Comparison of ENCODE assay signal across 8 mouse cellular contexts in the genomic region with DNA sequence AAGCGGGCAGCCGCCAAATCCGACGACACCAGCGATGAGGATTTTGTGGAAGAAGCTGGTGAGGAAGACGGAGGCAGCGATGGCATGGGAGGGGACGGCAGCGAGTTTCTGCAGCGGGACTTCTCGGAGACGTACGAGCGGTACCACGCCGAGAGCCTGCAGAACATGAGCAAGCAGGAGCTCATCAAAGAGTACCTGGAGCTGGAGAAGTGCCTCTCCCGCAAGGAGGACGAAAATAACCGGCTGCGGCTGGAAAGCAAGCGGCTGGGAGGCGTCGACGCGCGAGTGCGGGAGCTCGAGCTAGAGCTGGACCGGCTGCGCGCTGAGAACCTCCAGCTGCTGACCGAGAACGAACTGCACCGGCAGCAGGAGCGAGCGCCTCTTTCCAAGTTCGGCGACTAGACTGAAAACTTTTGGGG. TPM values are rescaled to one million over a fixed set of nuclear protein-coding genes. Genes with fewer than 3 reads are reported as not detected.
DNase-seq lines count a peak whose midpoint lies in the region; ATAC-seq lines count a peak whose summit lies in the region.

No protein-coding gene starts in this region.

- peaks cover 15% of the 10 kb centered on the region for H3K27me3 ChIP-seq in hindbrain, embryonic 10.5 days (ENCODE audit: insufficient read depth, poor library complexity, severe bottlenecking)
- H3K27me3 ChIP-seq in liver, embryonic 13.5 days = peaks cover 6% of the 10 kb centered on the region
- peaks cover 11% of the 10 kb centered on the region; the same call in 1 of the 2 replicates for H3K27me3 ChIP-seq in neural tube, embryonic 15.5 days (replicated peaks)

- H3K4me1 ChIP-seq in brown adipose tissue, adult 24 weeks (ENCODE audit: control insufficient read depth, insufficient read depth, insufficient read length, low read length) = peaks cover 11% of the 10 kb centered on the region; the same call in 1 of the 2 replicates
- peaks cover 43% of the 10 kb centered on the region for H3K4me1 ChIP-seq in hindbrain, embryonic 10.5 days (replicated peaks)
- peaks cover 52% of the 10 kb centered on the region for H3K4me1 ChIP-seq in liver, embryonic 13.5 days (replicated peaks)
- H3K4me1 ChIP-seq in neural tube, embryonic 15.5 days = peaks cover 31% of the 10 kb centered on the region

- under 1% methylated on average over 38 of the region's 38 CpGs for WGBS in hindbrain, embryonic 10.5 days
- WGBS in liver, embryonic 13.5 days (ENCODE audit: insufficient replicate concordance) = under 1% methylated on average over 38 of the region's 38 CpGs
- WGBS in neural tube, embryonic 15.5 days = under 1% methylated on average over 38 of the region's 38 CpGs

- H3K4me3 ChIP-seq in brown adipose tissue, adult 24 weeks (ENCODE audit: insufficient read depth, low read depth, low read length) = peak overlapping the region; percentile 75
- H3K4me3 ChIP-seq in hindbrain, embryonic 10.5 days = peak overlapping the region; percentile 61
- H3K4me3 ChIP-seq in liver, embryonic 13.5 days (replicated peaks) = peak overlapping the region; percentile 85
- H3K4me3 ChIP-seq in neural tube, embryonic 15.5 days (replicated peaks) = peak overlapping the region; percentile 63

- peak overlapping the region; percentile 90 for H3K9ac ChIP-seq in liver, embryonic 13.5 days
- H3K9ac ChIP-seq in neural tube, embryonic 15.5 days (replicated peaks) = peak overlapping the region; percentile 67

- H3K27ac ChIP-seq in brown adipose tissue, adult 24 weeks (replicated peaks; ENCODE audit: low read depth, low read length) = peak overlapping the region; percentile 26; the same call in 1 of the 2 replicates
- H3K27ac ChIP-seq in hindbrain, embryonic 10.5 days = peak overlapping the region; percentile 95
- H3K27ac ChIP-seq in liver, embryonic 13.5 days = peak overlapping the region; percentile 93; the same call in 1 of the 2 replicates
- peak overlapping the region; percentile 95 for H3K27ac ChIP-seq in neural tube, embryonic 15.5 days (replicated peaks)

- H3K9me3 ChIP-seq in hindbrain, embryonic 10.5 days = no peaks in the 10 kb centered on the region
- no peaks in the 10 kb centered on the region for H3K9me3 ChIP-seq in liver, embryonic 13.5 days (replicated peaks)
- no peaks in the 10 kb centered on the region for H3K9me3 ChIP-seq in neural tube, embryonic 15.5 days (replicated peaks)

- ATAC-seq in liver, embryonic 13.5 days (ENCODE audit: low read depth) = no peak
- no peak for ATAC-seq in neural tube, embryonic 15.5 days (ENCODE audit: low FRiP score)

- peak overlapping the region; percentile 99 for H3K4me2 ChIP-seq in liver, embryonic 13.5 days
- H3K4me2 ChIP-seq in neural tube, embryonic 15.5 days = peak overlapping the region; percentile 90

- peak; percentile 64 to 67 for DNase-seq in cerebellum, postnatal 14 days
- no peak for DNase-seq in cerebellum, adult 9-10 months
- DNase-seq in 3134 (ENCODE audit: extremely low read depth, insufficient read length, low spot score) = peak; percentile 79
- peak; percentile 64 for DNase-seq in hindbrain, embryonic 10.5 days (ENCODE audit: low spot score)
- DNase-seq in liver, embryonic 13.5 days = peak; percentile 28
- no peak for DNase-seq in gastrocnemius, postnatal 10 days

- H3K36me3 ChIP-seq in hindbrain, embryonic 10.5 days = no peaks in the 10 kb centered on the region
- no peaks in the 10 kb centered on the region for H3K36me3 ChIP-seq in liver, embryonic 13.5 days
- no peaks in the 10 kb centered on the region for H3K36me3 ChIP-seq in neural tube, embryonic 15.5 days

RNA-seq across cellular contexts. Expression of a gene that starts 1.6 kb away (rescaled TPM):
- polyA plus RNA-seq in brown adipose tissue, adult 24 weeks (2012; ENCODE audit: insufficient read depth, insufficient read length, missing spikeins) = 36.0 and 40.8 TPM in 2 replicates
- polyA plus RNA-seq in hindbrain, embryonic 10.5 days (2016; fragmentation: Nextera tagmentation; extraction: Ambion mirVana) = 1.7 and 2.3 TPM in 2 replicates
- polyA plus RNA-seq in liver, embryonic 13.5 days (2015; fragmentation: Nextera tagmentation; extraction: Ambion mirVana) = 2.6 and 3.0 TPM in 2 replicates
- polyA plus RNA-seq in neural tube, embryonic 15.5 days (2015; fragmentation: Nextera tagmentation; extraction: Ambion mirVana) = 4.3 and 4.5 TPM in 2 replicates
- total RNA-seq in gastrocnemius, postnatal 10 days (2021) = 10 to 100 TPM; 24.0 to 26.7 TPM

RNA-seq across cellular contexts. Expression of a gene that starts 14.6 kb away (rescaled TPM):
- 3.2 and 4.2 TPM in 2 replicates for polyA plus RNA-seq in brown adipose tissue, adult 24 weeks (2012; ENCODE audit: insufficient read depth, insufficient read length, missing spikeins)
- polyA plus RNA-seq in hindbrain, embryonic 10.5 days (2016; fragmentation: Nextera tagmentation; extraction: Ambion mirVana) = 7.7 and 8.9 TPM in 2 replicates
- 6.3 and 7.7 TPM in 2 replicates for polyA plus RNA-seq in liver, embryonic 13.5 days (2015; fragmentation: Nextera tagmentation; extraction: Ambion mirVana)
- 28.4 and 29.0 TPM in 2 replicates for polyA plus RNA-seq in neural tube, embryonic 15.5 days (2015; fragmentation: Nextera tagmentation; extraction: Ambion mirVana)
- total RNA-seq in gastrocnemius, postnatal 10 days (2021) = 1 to 10 TPM; 5.8 to 6.7 TPM

RNA-seq across cellular contexts. Expression of a gene that starts 16.1 kb away (rescaled TPM):
- polyA plus RNA-seq in brown adipose tissue, adult 24 weeks (2012; ENCODE audit: insufficient read depth, insufficient read length, missing spikeins) = 95.3 and 183 TPM in 2 replicates
- 7.7 and 8.3 TPM in 2 replicates for polyA plus RNA-seq in hindbrain, embryonic 10.5 days (2016; fragmentation: Nextera tagmentation; extraction: Ambion mirVana)
- 60.4 and 62.2 TPM in 2 replicates for polyA plus RNA-seq in liver, embryonic 13.5 days (2015; fragmentation: Nextera tagmentation; extraction: Ambion mirVana)
- polyA plus RNA-seq in neural tube, embryonic 15.5 days (2015; fragmentation: Nextera tagmentation; extraction: Ambion mirVana) = 9.3 and 10.4 TPM in 2 replicates
- 10 to 100 TPM; 34.9 to 50.5 TPM for total RNA-seq in gastrocnemius, postnatal 10 days (2021)

RNA-seq across cellular contexts. Expression of a gene that starts 16.1 kb away (rescaled TPM):
- 6.1 and 6.2 TPM in 2 replicates for polyA plus RNA-seq in brown adipose tissue, adult 24 weeks (2012; ENCODE audit: insufficient read depth, insufficient read length, missing spikeins)
- 1.6 and 1.9 TPM in 2 replicates for polyA plus RNA-seq in hindbrain, embryonic 10.5 days (2016; fragmentation: Nextera tagmentation; extraction: Ambion mirVana)
- polyA plus RNA-seq in liver, embryonic 13.5 days (2015; fragmentation: Nextera tagmentation; extraction: Ambion mirVana) = 0.28 and 0.50 TPM in 2 replicates
- 3.2 and 3.4 TPM in 2 replicates for polyA plus RNA-seq in neural tube, embryonic 15.5 days (2015; fragmentation: Nextera tagmentation; extraction: Ambion mirVana)
- 1 to 10 TPM; 5.8 to 8.6 TPM for total RNA-seq in gastrocnemius, postnatal 10 days (2021)

RNA-seq across cellular contexts. Expression of a gene that starts 53.3 kb away (rescaled TPM):
- 2.8 and 3.8 TPM in 2 replicates for polyA plus RNA-seq in brown adipose tissue, adult 24 weeks (2012; ENCODE audit: insufficient read depth, insufficient read length, missing spikeins)
- polyA plus RNA-seq in hindbrain, embryonic 10.5 days (2016; fragmentation: Nextera tagmentation; extraction: Ambion mirVana) = 0.72 and 1.5 TPM in 2 replicates
- polyA plus RNA-seq in liver, embryonic 13.5 days (2015; fragmentation: Nextera tagmentation; extraction: Ambion mirVana) = 3.0 TPM in 2 replicates
- polyA plus RNA-seq in neural tube, embryonic 15.5 days (2015; fragmentation: Nextera tagmentation; extraction: Ambion mirVana) = 8.6 and 10.8 TPM in 2 replicates
- 1 to 10 TPM; 6.3 to 8.9 TPM for total RNA-seq in gastrocnemius, postnatal 10 days (2021)

Comparison
In these comparisons a context has a peak if more than half of its experiments do, and no peak if none do; other contexts are left out.
1. DNase-seq: peak in cerebellum, postnatal 14 days (2 of 2), 3134 (single experiment), hindbrain, embryonic 10.5 days (single experiment) and liver, embryonic 13.5 days (single experiment); none in cerebellum, adult 9-10 months (single experiment) and gastrocnemius, postnatal 10 days (single experiment).
2. H3K27ac ChIP-seq: peak in every context shown above with its lines; median percentile 95 in hindbrain, embryonic 10.5 days; 95 in neural tube, embryonic 15.5 days; 93 in liver, embryonic 13.5 days; 26 in brown adipose tissue, adult 24 weeks.
3. Peak in every context shown above with its lines, with median percentiles within 50 percentile points of each other: H3K4me3 ChIP-seq.